Mouse (Mus musculus): ENCODE results near the gene Bglap.

DNA sequence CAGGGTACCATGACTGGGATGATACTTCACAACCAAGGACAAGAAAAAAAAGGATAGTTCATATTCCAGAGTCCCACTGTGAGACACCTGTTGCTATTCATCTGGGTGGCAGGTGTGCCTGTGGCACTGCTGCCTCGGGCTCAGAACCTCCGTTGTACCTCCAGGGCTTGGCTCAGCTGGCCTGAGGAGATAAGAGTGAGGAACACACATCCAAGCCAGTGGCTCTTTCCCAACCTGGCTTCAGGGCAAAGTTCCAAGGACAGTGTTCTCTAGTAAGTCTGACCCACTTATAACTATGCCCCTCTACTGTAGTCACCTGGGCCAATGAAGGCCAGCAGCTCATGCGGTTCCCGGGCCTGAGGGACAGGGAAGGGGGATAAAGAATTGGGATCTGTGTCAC lies 27.4 kb upstream of the Bglap start:
- TF ChIP-seq CTCF (IDR thresholded peaks at IDR 0.05; ENCODE audit: insufficient read depth, low read length) (no peak), POLR2A (IDR thresholded peaks at IDR 0.05; ENCODE audit: borderline replicate concordance, extremely low read depth, low read depth, low read length) (no peak)

Measured in lung, adult 2 months (tissue).